Mouse (Mus musculus): ENCODE measurements at regions not wholly inside any gene's neighbourhood (a gene's known extent, or its start where the extent isn't known, plus 50 kb on each side); places are given as distances from the start of the nearest gene placed in this dataset.
A peak's percentile ranks its signal among the peaks of the same experiment; 100 is the strongest.

DNA sequence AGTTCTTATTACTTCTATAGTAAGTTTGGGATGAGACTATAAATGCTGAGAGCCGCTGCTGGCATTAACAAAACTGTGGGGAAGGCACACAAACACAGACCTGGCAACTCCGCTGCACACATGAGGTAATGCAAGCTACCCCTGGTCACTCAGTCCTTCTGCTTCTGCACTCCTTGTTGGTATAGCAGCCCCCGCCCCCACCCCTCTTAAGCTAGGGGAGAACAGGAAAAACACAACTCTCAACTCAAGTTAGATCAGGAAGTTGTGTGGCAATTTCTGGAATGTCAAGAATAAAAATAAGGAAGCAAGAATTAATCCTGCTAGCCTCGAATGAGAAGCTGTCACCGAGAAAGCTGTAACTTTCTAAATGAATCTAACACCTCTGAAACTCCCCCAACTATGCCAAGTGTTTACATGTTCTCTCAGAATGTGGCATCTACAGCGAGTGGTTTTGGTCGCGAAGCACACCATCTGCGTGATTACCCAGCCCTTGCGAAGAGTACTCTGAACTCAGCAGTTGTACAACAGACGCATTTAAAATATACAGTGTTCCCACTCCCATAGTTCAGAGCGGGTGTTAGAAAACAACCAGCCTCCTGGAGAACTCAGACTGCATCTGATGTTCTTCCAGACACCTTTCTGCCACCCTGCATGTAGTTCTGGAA, 212.9 kb upstream of the Tet2 start:
- H3K27me3 ChIP-seq, result no peaks in the 10 kb centered on the region
- H3K27ac ChIP-seq, result no peak overlapping the region
- no peaks in the 10 kb centered on the region for H3K36me3 ChIP-seq
- no peak for ATAC-seq (ENCODE audit: insufficient number of reproducible peaks, low FRiP score, low TSS enrichment, low read depth)
- peak overlapping the region; percentile 22 for H3K4me2 ChIP-seq
- H3K4me1 ChIP-seq, result peaks cover 16% of the 10 kb centered on the region
- no peak overlapping the region for H3K4me3 ChIP-seq
- no peak overlapping the region for H3K9ac ChIP-seq
- WGBS, result 39% methylated on average over 12 of the region's 12 CpGs
- no peaks in the 10 kb centered on the region for H3K9me3 ChIP-seq

GRCm38 (mm10) chr3:133758421-133758820, 213.5 kb upstream of the Tet2 start:
- H3K4me1 ChIP-seq, result peaks cover 16% of the 10 kb centered on the region
- H3K27ac ChIP-seq, result no peak overlapping the region
- H3K4me2 ChIP-seq, result peak overlapping the region; percentile 22
- no peaks in the 10 kb centered on the region for H3K27me3 ChIP-seq
- ATAC-seq (ENCODE audit: insufficient number of reproducible peaks, low FRiP score, low TSS enrichment, low read depth), result no peak
- no peak overlapping the region for H3K9ac ChIP-seq
- WGBS, result 12% methylated on average over 4 of the region's 4 CpGs
- H3K4me3 ChIP-seq, result no peak overlapping the region
- H3K36me3 ChIP-seq, result no peaks in the 10 kb centered on the region
- no peaks in the 10 kb centered on the region for H3K9me3 ChIP-seq

DNA sequence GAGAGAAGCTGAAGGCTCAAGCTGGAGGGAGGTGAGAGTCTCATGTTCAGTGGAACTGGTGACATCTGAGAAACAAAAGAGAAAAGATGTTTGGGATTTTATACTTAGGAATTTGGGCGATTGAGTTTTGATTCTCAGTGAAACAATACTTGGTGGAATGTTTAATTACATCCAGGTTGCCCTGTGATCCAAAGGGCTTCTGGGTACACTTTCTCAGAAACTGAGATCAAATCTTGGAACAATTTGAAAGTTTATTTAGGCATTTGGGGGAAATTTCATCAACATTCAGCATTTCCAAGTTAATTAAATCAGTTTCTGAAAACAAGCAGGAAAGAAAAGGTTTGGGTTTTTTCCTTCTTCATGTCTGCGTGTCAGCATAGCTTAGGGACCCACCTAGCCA, 214.7 kb upstream of the Tet2 start:
- Histone ChIP-seq H3K27ac (no peak overlapping the region), H3K9me3 (no peaks in the 10 kb centered on the region), H3K27me3 (no peaks in the 10 kb centered on the region), H3K36me3 (no peaks in the 10 kb centered on the region), H3K9ac (no peak overlapping the region), H3K4me3 (no peak overlapping the region), H3K4me1 (peaks cover 6% of the 10 kb centered on the region), H3K4me2 (no peak overlapping the region)
- WGBS, result 59% methylated on average over 2 of the region's 2 CpGs
- no peak for ATAC-seq (ENCODE audit: insufficient number of reproducible peaks, low FRiP score, low TSS enrichment, low read depth)

GRCm38 (mm10) chr3:133760221-133760620, 215.3 kb upstream of the Tet2 start:
- Histone ChIP-seq H3K4me3 (no peak overlapping the region), H3K4me1 (no peaks in the 10 kb centered on the region), H3K27ac (no peak overlapping the region), H3K36me3 (no peaks in the 10 kb centered on the region), H3K4me2 (no peak overlapping the region), H3K9ac (no peak overlapping the region), H3K9me3 (no peaks in the 10 kb centered on the region), H3K27me3 (no peaks in the 10 kb centered on the region)
- WGBS, result 51% methylated on average over 1 of the region's 1 CpGs
- ATAC-seq (ENCODE audit: insufficient number of reproducible peaks, low FRiP score, low TSS enrichment, low read depth), result no peak

DNA sequence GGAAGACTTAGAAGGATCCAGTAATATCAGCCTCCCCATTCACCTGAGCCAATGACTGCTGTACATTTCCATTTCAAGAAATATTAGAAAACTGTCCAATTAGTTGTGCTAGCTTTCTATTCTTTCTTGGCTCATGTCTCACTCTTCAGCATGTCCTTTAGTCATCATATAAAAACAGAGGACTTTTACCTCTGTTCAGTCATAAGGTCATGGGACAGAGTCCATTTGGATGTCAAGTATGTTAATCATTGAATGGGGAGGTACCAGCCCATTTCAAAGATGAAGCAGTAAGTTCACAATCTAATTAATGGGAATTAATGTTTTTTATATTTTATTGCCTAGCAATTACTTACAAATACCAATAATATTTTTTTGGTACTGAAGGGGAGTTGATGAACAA, 218.8 kb upstream of the Tet2 start:
- H3K9ac ChIP-seq, result no peak overlapping the region
- H3K4me2 ChIP-seq, result no peak overlapping the region
- H3K36me3 ChIP-seq, result no peaks in the 10 kb centered on the region
- no peak for ATAC-seq (ENCODE audit: insufficient number of reproducible peaks, low FRiP score, low TSS enrichment, low read depth)
- no peak overlapping the region for H3K4me3 ChIP-seq
- H3K9me3 ChIP-seq, result no peaks in the 10 kb centered on the region
- no peaks in the 10 kb centered on the region for H3K27me3 ChIP-seq
- no peak overlapping the region for H3K27ac ChIP-seq
- no peaks in the 10 kb centered on the region for H3K4me1 ChIP-seq

DNA sequence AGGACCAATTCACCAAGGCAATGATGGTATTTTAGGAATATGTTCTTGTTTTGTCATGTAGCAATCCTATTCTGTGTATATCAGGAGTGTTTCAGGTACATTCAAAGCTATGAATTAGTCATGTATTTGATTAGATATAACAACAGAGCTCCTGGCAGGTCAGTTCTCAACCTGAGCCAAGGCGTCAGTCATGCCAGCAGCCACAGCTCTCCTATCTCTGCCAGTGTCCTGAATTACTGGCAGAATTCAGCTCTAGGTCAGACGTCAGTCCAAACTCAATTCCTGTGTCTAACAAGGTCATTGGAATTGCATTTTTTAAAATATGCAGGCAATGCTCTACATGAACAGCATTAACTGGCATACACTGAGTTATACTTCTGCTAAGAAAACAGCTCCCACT, 228.6 kb upstream of the Tet2 start:
- no peaks in the 10 kb centered on the region for H3K27me3 ChIP-seq
- H3K36me3 ChIP-seq, result no peaks in the 10 kb centered on the region
- no peak overlapping the region for H3K9ac ChIP-seq
- no peak for ATAC-seq (ENCODE audit: insufficient number of reproducible peaks, low FRiP score, low TSS enrichment, low read depth)
- no peaks in the 10 kb centered on the region for H3K4me1 ChIP-seq
- H3K27ac ChIP-seq, result no peak overlapping the region
- H3K4me3 ChIP-seq, result no peak overlapping the region
- no peak overlapping the region for H3K4me2 ChIP-seq
- WGBS, result 74% methylated on average over 2 of the region's 2 CpGs
- no peaks in the 10 kb centered on the region for H3K9me3 ChIP-seq

GRCm38 (mm10) chr3:133774229-133774628, 229.3 kb upstream of the Tet2 start:
- Histone ChIP-seq H3K4me3 (no peak overlapping the region), H3K27me3 (no peaks in the 10 kb centered on the region), H3K4me2 (no peak overlapping the region), H3K4me1 (no peaks in the 10 kb centered on the region), H3K27ac (no peak overlapping the region), H3K36me3 (no peaks in the 10 kb centered on the region), H3K9me3 (no peaks in the 10 kb centered on the region), H3K9ac (no peak overlapping the region)
- 43% methylated on average over 3 of the region's 3 CpGs for WGBS
- ATAC-seq (ENCODE audit: insufficient number of reproducible peaks, low FRiP score, low TSS enrichment, low read depth), result no peak

DNA sequence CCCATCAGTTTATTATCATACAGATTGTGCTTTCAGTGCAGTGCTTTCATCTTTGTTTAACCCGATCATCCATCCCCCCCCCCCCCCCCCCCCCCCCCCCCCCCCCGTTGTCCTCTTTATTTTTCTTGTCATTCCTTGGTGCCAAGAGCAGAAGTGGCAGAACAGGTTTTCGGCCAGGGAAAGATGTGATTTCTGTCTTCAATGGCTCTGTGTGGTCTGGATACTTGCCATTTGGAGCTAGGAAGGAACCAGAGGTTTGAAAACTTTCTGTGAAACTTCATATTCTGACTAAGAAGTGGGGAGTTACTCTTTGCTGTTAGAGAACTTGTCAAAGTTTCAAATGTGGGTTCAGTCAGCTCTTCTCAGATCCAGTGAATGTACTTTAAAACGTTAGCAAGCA, 231.1 kb upstream of the Tet2 start:
- no peak for ATAC-seq (ENCODE audit: insufficient number of reproducible peaks, low FRiP score, low TSS enrichment, low read depth)
- H3K27me3 ChIP-seq, result no peaks in the 10 kb centered on the region

DNA sequence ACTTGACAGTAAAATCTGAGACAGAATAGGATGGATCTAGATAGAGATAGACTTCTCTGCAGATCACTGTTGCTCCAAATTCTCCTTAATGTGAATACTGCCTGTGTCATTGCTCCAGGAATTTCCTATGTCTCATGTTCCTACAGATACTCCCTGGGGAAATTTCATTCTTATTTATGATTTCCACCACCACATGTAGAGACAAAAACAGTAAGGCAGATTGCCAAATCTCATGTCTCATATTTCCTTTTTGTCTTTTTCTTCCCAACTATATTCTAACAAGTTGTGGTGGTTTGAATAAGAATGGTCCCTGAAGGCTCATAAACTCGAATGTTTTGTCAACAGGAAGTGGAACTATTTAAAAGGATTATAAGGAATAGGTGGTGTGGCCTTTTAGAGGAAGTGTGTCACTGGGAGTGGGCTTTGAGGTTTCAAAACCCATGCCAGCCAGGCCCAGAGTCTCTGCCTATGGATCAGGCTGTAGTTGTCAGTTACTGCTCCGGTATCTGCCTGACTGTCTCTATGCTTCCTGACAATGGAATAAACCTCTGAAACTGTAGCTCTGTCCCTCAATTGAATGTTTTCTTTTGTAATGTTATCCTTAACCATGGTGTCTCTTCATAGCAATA, 234.3 kb upstream of the Tet2 start:
- Histone ChIP-seq H3K36me3 (no peaks in the 10 kb centered on the region), H3K9me3 (no peaks in the 10 kb centered on the region), H3K4me2 (no peak overlapping the region), H3K9ac (no peak overlapping the region), H3K27me3 (no peaks in the 10 kb centered on the region), H3K4me1 (no peaks in the 10 kb centered on the region), H3K4me3 (no peak overlapping the region), H3K27ac (no peak overlapping the region)
- ATAC-seq (ENCODE audit: insufficient number of reproducible peaks, low FRiP score, low TSS enrichment, low read depth), result no peak
- 55% methylated on average over 2 of the region's 2 CpGs for WGBS

More for the DNA sequence above, 231.1 kb upstream of the Tet2 start:
- WGBS, result 26% methylated on average over 4 of the region's 4 CpGs
- Histone ChIP-seq H3K27ac (no peak overlapping the region), H3K4me2 (no peak overlapping the region), H3K4me1 (no peaks in the 10 kb centered on the region), H3K9me3 (no peaks in the 10 kb centered on the region), H3K36me3 (no peaks in the 10 kb centered on the region), H3K9ac (no peak overlapping the region), H3K4me3 (no peak overlapping the region)

DNA sequence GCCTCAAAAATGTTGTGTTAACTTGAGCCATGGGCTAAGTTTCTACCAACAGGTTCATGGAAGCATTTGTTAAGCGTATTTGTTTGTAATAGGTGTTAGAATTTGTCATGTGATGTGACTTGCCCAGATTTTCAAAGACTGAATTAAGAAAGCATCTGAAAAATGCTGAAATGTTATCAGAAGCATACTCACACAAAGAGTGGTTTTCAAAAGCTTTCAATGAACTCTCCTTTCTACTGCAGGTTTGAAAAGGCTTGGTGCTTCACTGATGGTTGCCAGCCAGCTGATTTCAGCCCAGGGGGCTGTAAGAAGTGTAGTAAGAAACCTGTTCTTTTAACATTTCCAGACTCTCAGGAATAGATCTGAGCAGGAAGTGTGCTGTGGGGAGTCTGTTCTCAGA, 238.1 kb upstream of the Tet2 start:
- Histone ChIP-seq H3K36me3 (no peaks in the 10 kb centered on the region), H3K9ac (no peak overlapping the region), H3K4me2 (no peak overlapping the region), H3K27me3 (no peaks in the 10 kb centered on the region), H3K9me3 (no peaks in the 10 kb centered on the region), H3K27ac (no peak overlapping the region), H3K4me3 (no peak overlapping the region), H3K4me1 (no peaks in the 10 kb centered on the region)
- 81% methylated on average over 1 of the region's 1 CpGs for WGBS
- ATAC-seq (ENCODE audit: insufficient number of reproducible peaks, low FRiP score, low TSS enrichment, low read depth), result no peak

- no peak overlapping the region for H3K27ac ChIP-seq
- no peaks in the 10 kb centered on the region for H3K4me1 ChIP-seq
- H3K9me3 ChIP-seq, result no peaks in the 10 kb centered on the region
- H3K9ac ChIP-seq, result no peak overlapping the region
- H3K36me3 ChIP-seq, result no peaks in the 10 kb centered on the region
- no peak for ATAC-seq (ENCODE audit: insufficient number of reproducible peaks, low FRiP score, low TSS enrichment, low read depth)
- no peaks in the 10 kb centered on the region for H3K27me3 ChIP-seq
- H3K4me3 ChIP-seq, result no peak overlapping the region
- H3K4me2 ChIP-seq, result no peak overlapping the region
- 93% methylated on average over 2 of the region's 2 CpGs for WGBS
Observed at GRCm38 (mm10) chr3:133791361-133791760, 246.4 kb upstream of the Tet2 start.

GRCm38 (mm10) chr3:133809007-133809552, 264.1 kb upstream of the Tet2 start:
- no peak overlapping the region for H3K4me2 ChIP-seq
- WGBS, result 78% methylated on average over 1 of the region's 1 CpGs
- H3K4me1 ChIP-seq, result no peaks in the 10 kb centered on the region
- no peaks in the 10 kb centered on the region for H3K36me3 ChIP-seq
- H3K9ac ChIP-seq, result no peak overlapping the region
- no peaks in the 10 kb centered on the region for H3K9me3 ChIP-seq
- ATAC-seq (ENCODE audit: insufficient number of reproducible peaks, low FRiP score, low TSS enrichment, low read depth), result no peak
- H3K4me3 ChIP-seq, result no peak overlapping the region
- H3K27ac ChIP-seq, result no peak overlapping the region
- no peaks in the 10 kb centered on the region for H3K27me3 ChIP-seq
